Mouse (Mus musculus) intestine, embryonic 14.5 days (tissue): ENCODE measurements around the gene Gpr61. TPM values are rescaled to one million over a fixed set of nuclear protein-coding genes. Genes with fewer than 3 reads are reported as not detected.

Source experiments
- ATAC-seq: fragments of 200-750 bp; cut with Nextera tagmentation; replicated peaks from 2 replicates; pipeline ENCODE4 v1.8.0; 2017; ENCODE audit warnings: low read depth, moderate number of reproducible peaks, moderate TSS enrichment, moderate library complexity; ENCODE audit not compliant: low FRiP score, low TSS enrichment
- DNase-seq: peaks from one replicate; pipeline ENCODE4 v3.0.0-alpha.2; 2018; ENCODE audit warnings: low spot score
- H3K27ac ChIP-seq: fragments of 300-500 bp; sonication (generic); 2 replicates; pipeline ENCODE4 v1.5.1; 2014; ENCODE audit warnings: low read depth, mild to moderate bottlenecking, control low read depth
- H3K27me3 ChIP-seq: fragments of 300-500 bp; sonication (generic); replicated peaks from 2 replicates; pipeline ENCODE4 v1.6.1; 2014; ENCODE audit warnings: low read length, control low read depth; ENCODE audit not compliant: control insufficient read depth, insufficient read depth
- H3K36me3 ChIP-seq: fragments of 300-500 bp; sonication (generic); 2 replicates; pipeline ENCODE4 v1.6.1; 2014; ENCODE audit warnings: low read length, control low read depth; ENCODE audit not compliant: control insufficient read depth, insufficient read depth
- H3K4me1 ChIP-seq: fragments of 300-500 bp; sonication (generic); replicated peaks from 2 replicates; pipeline ENCODE4 v1.6.1; 2014; ENCODE audit warnings: low read length, control low read depth, mixed read lengths; ENCODE audit not compliant: control insufficient read depth, insufficient read depth
- H3K4me2 ChIP-seq: fragments of 300-500 bp; sonication (generic); 2 replicates; pipeline ENCODE4 v1.6.1; 2014; ENCODE audit warnings: low read length
- H3K4me3 ChIP-seq: fragments of 300-500 bp; sonication (generic); 2 replicates; pipeline ENCODE4 v1.5.1; 2014; ENCODE audit warnings: low read depth, low read length, control low read depth, mixed read lengths
- H3K9ac ChIP-seq: fragments of 300-500 bp; sonication (generic); 2 replicates; pipeline ENCODE4 v1.6.1; 2014; ENCODE audit warnings: mild to moderate bottlenecking, low read length
- H3K9me3 ChIP-seq: fragments of 300-500 bp; sonication (generic); 2 replicates; pipeline ENCODE4 v1.6.1; 2016; ENCODE audit warnings: low read length, control low read depth; ENCODE audit not compliant: control insufficient read depth
- WGBS: fragments of 180-500 bp; shearing (Covaris S2); extraction: QIAGEN DNeasy Blood & Tissue Kit; methylation state at CpG from one replicate; pipeline ENCODE4 v1.1.7; 2014; 5-methylcytosine and 5-hydroxymethylcytosine counted together
- polyA plus RNA-seq: library from polyadenylated mRNA; unstranded; fragments of >200 nt; fragmentation: Nextera tagmentation; extraction: Ambion mirVana; gene quantifications from 2 replicates; pipeline ENCODE4 v1.2.1, GENCODE M21; 2014

Gpr61 gene
- polyA plus RNA-seq, 1 experiment from 2014 or later = 0.04 TPM

GRCm38 (mm10) chr3:108195941-108196590, 41.4 kb upstream of the Gpr61 start:
- no peak overlapping the region for H3K27ac ChIP-seq
- DNase-seq = no peak
- ATAC-seq = no peak
- H3K27me3 ChIP-seq = no peaks in the 10 kb centered on the region
- peaks cover 11% of the 10 kb centered on the region for H3K36me3 ChIP-seq
- H3K9me3 ChIP-seq = no peaks in the 10 kb centered on the region
- peaks cover 15% of the 10 kb centered on the region for H3K4me1 ChIP-seq
- H3K4me3 ChIP-seq = no peak overlapping the region
- 77% methylated on average over 7 of the region's 7 CpGs for WGBS
- no peak overlapping the region for H3K9ac ChIP-seq
- H3K4me2 ChIP-seq = no peak overlapping the region

- no peaks in the 10 kb centered on the region for H3K27me3 ChIP-seq
These were observed 40.6 kb upstream of the Gpr61 start for GRCm38 (mm10) chr3:108195287-108195686.

GRCm38 (mm10) chr3:108193686-108194085, 39.0 kb upstream of the Gpr61 start:
- Histone ChIP-seq H3K4me2 (no peak overlapping the region), H3K27ac (peak overlapping the region; percentile 38; the same call in 1 of the 2 replicates), H3K4me3 (no peak overlapping the region), H3K4me1 (peaks cover 25% of the 10 kb centered on the region), H3K9me3 (no peaks in the 10 kb centered on the region), H3K36me3 (peaks cover 8% of the 10 kb centered on the region), H3K27me3 (no peaks in the 10 kb centered on the region), H3K9ac (no peak overlapping the region)
- DNase-seq (peak; percentile 49), ATAC-seq (no peak)
- 43% methylated on average over 4 of the region's 4 CpGs for WGBS

More at GRCm38 (mm10) chr3:108195287-108195686, 40.6 kb upstream of the Gpr61 start:
- H3K9me3 ChIP-seq = no peaks in the 10 kb centered on the region
- H3K4me3 ChIP-seq = no peak overlapping the region
- no peak overlapping the region for H3K9ac ChIP-seq
- DNase-seq (no peak), ATAC-seq (no peak)
- peaks cover 14% of the 10 kb centered on the region for H3K4me1 ChIP-seq
- WGBS = 87% methylated on average over 4 of the region's 4 CpGs
- no peak overlapping the region for H3K27ac ChIP-seq
- no peak overlapping the region for H3K4me2 ChIP-seq
- H3K36me3 ChIP-seq = peaks cover 11% of the 10 kb centered on the region

GRCm38 (mm10) chr3:108189897-108190296, 35.2 kb upstream of the Gpr61 start:
- peak overlapping the region; percentile 32 for H3K4me2 ChIP-seq
- no peaks in the 10 kb centered on the region for H3K36me3 ChIP-seq
- peak overlapping the region; percentile 47; the same call in 1 of the 2 replicates for H3K27ac ChIP-seq
- no peak for DNase-seq
- 24% methylated on average over 5 of the region's 5 CpGs for WGBS
- H3K27me3 ChIP-seq = 0 out of 2 replicates have a peak, but pooled peaks cover under 1% of the 10 kb centered on the region
- no peaks in the 10 kb centered on the region for H3K9me3 ChIP-seq
- no peak overlapping the region for H3K4me3 ChIP-seq
- no peak overlapping the region for H3K9ac ChIP-seq
- peaks cover 26% of the 10 kb centered on the region for H3K4me1 ChIP-seq
- no peak for ATAC-seq

- ATAC-seq = no peak
- DNase-seq = no peak
- H3K27me3 ChIP-seq = 0 out of 2 replicates have a peak, but pooled peaks cover 4% of the 10 kb centered on the region
- H3K36me3 ChIP-seq = no peaks in the 10 kb centered on the region
- WGBS = 74% methylated on average over 9 of the region's 9 CpGs
- no peaks in the 10 kb centered on the region for H3K9me3 ChIP-seq
- no peak overlapping the region; the same call in 1 of the 2 replicates for H3K27ac ChIP-seq
- peaks cover 26% of the 10 kb centered on the region for H3K4me1 ChIP-seq
- H3K9ac ChIP-seq = no peak overlapping the region
- H3K4me2 ChIP-seq = peak overlapping the region; percentile 32; the same call in 1 of the 2 replicates
- H3K4me3 ChIP-seq = no peak overlapping the region
These were observed 34.2 kb upstream of the Gpr61 start for GRCm38 (mm10) chr3:108188716-108189490.

GRCm38 (mm10) chr3:108187111-108187795, 32.6 kb upstream of the Gpr61 start:
- Histone ChIP-seq H3K36me3 (no peaks in the 10 kb centered on the region), H3K9me3 (no peaks in the 10 kb centered on the region), H3K9ac (no peak overlapping the region), H3K27me3 (0 out of 2 replicates have a peak, but pooled peaks cover 4% of the 10 kb centered on the region), H3K4me2 (peak overlapping the region; percentile 63), H3K27ac (no peak overlapping the region), H3K4me3 (peak overlapping the region; percentile 65; the same call in 1 of the 2 replicates), H3K4me1 (peaks cover 26% of the 10 kb centered on the region)
- 70% methylated on average over 20 of the region's 20 CpGs for WGBS
- ATAC-seq (no peak), DNase-seq (peak; percentile 56)

GRCm38 (mm10) chr3:108186098-108187047, 31.7 kb upstream of the Gpr61 start, which contains the start of gene Amigo1:
Gene Amigo1, plus strand, starts transcription at chr3:108186335.
- Histone ChIP-seq H3K4me3 (peak within 1 kb of the TSS; percentile 65), H3K4me1 (peaks cover 23% of the 10 kb centered on the region), H3K27ac (no peak within 1 kb of the TSS), H3K9me3 (no peaks in the 10 kb centered on the region), H3K36me3 (no peaks in the 10 kb centered on the region), H3K4me2 (peak within 1 kb of the TSS; percentile 63), H3K27me3 (0 out of 2 replicates have a peak, but pooled peaks cover 4% of the 10 kb centered on the region), H3K9ac (peak within 1 kb of the TSS; percentile 58)
- peak; percentile 69 for DNase-seq
- ATAC-seq = peak; percentile 56
- WGBS = 2% methylated on average over 66 of the region's 100 CpGs
